Mouse (Mus musculus): Measurements from ENCODE around the gene Ccdc9b.

DNA sequence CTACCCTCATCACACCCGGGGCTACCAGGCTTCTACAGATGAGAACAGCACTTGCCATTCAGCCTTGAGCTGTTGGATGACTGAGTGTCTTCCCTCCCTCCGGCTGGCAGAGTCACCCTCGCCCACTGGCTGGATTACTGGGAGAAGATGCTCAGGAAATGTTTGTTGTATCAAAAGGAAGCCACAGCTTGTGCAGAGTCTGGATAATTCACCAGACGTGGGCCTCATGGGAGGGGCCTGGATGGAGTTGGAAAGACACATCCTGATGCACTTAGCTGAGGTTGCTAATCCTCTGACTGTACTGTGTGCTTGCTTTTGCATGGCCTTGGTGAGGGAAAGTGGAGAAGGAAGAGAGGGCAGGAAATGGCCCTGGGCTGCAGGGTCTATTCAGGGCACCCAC lies 6.4 kb downstream of the Ccdc9b start:
- no peak for TF ChIP-seq CTCF (IDR thresholded peaks at IDR 0.05; ENCODE audit: low read depth)
- no peak for TF ChIP-seq EP300 (IDR thresholded peaks at IDR 0.05; ENCODE audit: low read depth)

All from heart, postnatal 0 days (tissue).